Mouse (Mus musculus): ENCODE data around the gene Med29. TPM values are rescaled to one million over a fixed set of nuclear protein-coding genes. Genes with fewer than 3 reads are reported as not detected.

Gene Med29
- total and polyA plus RNA-seq, 3 experiments, result 31.1 to 39.6 TPM; not detected in 1

- TF ChIP-seq EP300 (IDR thresholded peaks at IDR 0.05; ENCODE audit: low read depth in 1 of 2, low read length in 2 of 2) (no peak), JUND (IDR thresholded peaks at IDR 0.05; ENCODE audit: low read depth, low read length) (no peak), CHD1 (IDR thresholded peaks at IDR 0.05; ENCODE audit: low read depth, low read length) (no peak), UBTF (IDR thresholded peaks at IDR 0.05; ENCODE audit: borderline replicate concordance, insufficient read depth, low read depth, low read length) (no peak), MAX (IDR thresholded peaks at IDR 0.05; ENCODE audit: low read length) (peak; percentile 64), USF1 (IDR thresholded peaks at IDR 0.05; ENCODE audit: low read depth, low read length) (0 out of 2 replicates have a peak, but pooled peaks have one; percentile 7), MEF2A (IDR thresholded peaks at IDR 0.05; ENCODE audit: extremely low read depth, insufficient replicate concordance, low read depth, low read length, poor library complexity, severe bottlenecking) (no peak), E2F4 (IDR thresholded peaks at IDR 0.05; ENCODE audit: borderline replicate concordance, low read depth, low read length) (peak; percentile 69; the same call in 1 of the 2 replicates), ZNF384 (IDR thresholded peaks at IDR 0.05; ENCODE audit: low read depth, low read length) (no peak), TCF12 (IDR thresholded peaks at IDR 0.05; ENCODE audit: low read depth, low read length) (peak; percentile 78), SMC3 (IDR thresholded peaks at IDR 0.05; ENCODE audit: low read depth, low read length) (no peak), POLR2AphosphoS5 (IDR thresholded peaks at IDR 0.05; ENCODE audit: borderline replicate concordance, low read depth, low read length) (no peak), MAZ (IDR thresholded peaks at IDR 0.05; ENCODE audit: low read depth, low read length) (peak; percentile 98), MAFK (IDR thresholded peaks at IDR 0.05; ENCODE audit: borderline replicate concordance, low read depth, low read length) (no peak), ZC3H11A (IDR thresholded peaks at IDR 0.05; ENCODE audit: low read depth, low read length) (no peak), TAL1 (IDR thresholded peaks at IDR 0.05; ENCODE audit: low read length) (no peak), POLR2A (IDR thresholded peaks at IDR 0.05; ENCODE audit: control insufficient read depth in 1 of 2, insufficient read depth in 1 of 2, low read depth in 1 of 2, low read length in 2 of 2, poor library complexity in 1 of 2) (peak; percentile 38 to 90; a peak in 2 of 4 replicates)
These were observed 42.2 kb downstream of the Med29 start, which contains the start of gene Rps16 (continued) for GRCm38 (mm10) chr7:28350155-28350883.

GRCm38 (mm10) chr7:28348601-28349000, 43.9 kb downstream of the Med29 start:
- H3K4me3 ChIP-seq (ENCODE audit: control insufficient read depth in 1 of 2, insufficient read depth in 1 of 2, low read depth in 2 of 2, low read length in 2 of 2), result no peak overlapping the region
- peaks cover 2 to 23% of the 10 kb centered on the region in 2 experiments; a peak in 3 of 4 replicates for H3K4me1 ChIP-seq (ENCODE audit: control insufficient read depth in 1 of 2, insufficient read depth in 2 of 2, low read length in 2 of 2)
- H3K9me3 ChIP-seq (replicated peaks; ENCODE audit: insufficient read depth, low read length), result no peaks in the 10 kb centered on the region
- peaks cover 20% of the 10 kb centered on the region for H3K79me2 ChIP-seq (ENCODE audit: control insufficient read depth, insufficient read depth, low read length, poor library complexity)
- H3K36me3 ChIP-seq (ENCODE audit: control insufficient read depth in 1 of 2, insufficient read depth in 2 of 2, low read length in 2 of 2), result peaks cover 11 to 26% of the 10 kb centered on the region in 2 experiments
- H3K27ac ChIP-seq (ENCODE audit: control insufficient read depth, low read depth, low read length), result no peak overlapping the region
- no peak for DNase-seq (ENCODE audit: low read depth, low spot score)
- H3K27me3 ChIP-seq (ENCODE audit: control insufficient read depth in 1 of 2, insufficient read depth in 2 of 2, low read length in 2 of 2), result no peaks in the 10 kb centered on the region
- TF ChIP-seq SMC3 (IDR thresholded peaks at IDR 0.05; ENCODE audit: low read depth, low read length) (peak; percentile 32; the same call in 1 of the 2 replicates), RAD21 (IDR thresholded peaks at IDR 0.05; ENCODE audit: low read depth, low read length) (peak; percentile 38), MEF2A (IDR thresholded peaks at IDR 0.05; ENCODE audit: extremely low read depth, insufficient replicate concordance, low read depth, low read length, poor library complexity, severe bottlenecking) (no peak), CTCF (IDR thresholded peaks at IDR 0.05 in 2 of 3, conservative IDR thresholded peaks at IDR 0.05 in 1 of 3; ENCODE audit: control insufficient read depth in 1 of 3, insufficient read depth in 1 of 3, low read depth in 2 of 3, low read length in 3 of 3, poor library complexity in 1 of 3, severe bottlenecking in 1 of 3) (peak in 2 of 3 experiments; percentile 31 to 51; a peak in 4 of 6 replicates)
- H3K9ac ChIP-seq (ENCODE audit: control insufficient read depth, low read depth, low read length, poor library complexity, severe bottlenecking), result no peak overlapping the region
